Mouse (Mus musculus): ENCODE measurements around the gene Hmcn1.
A peak's percentile ranks its signal among the peaks of the same experiment; 100 is the strongest.

The Hmcn1 gene

DNA sequence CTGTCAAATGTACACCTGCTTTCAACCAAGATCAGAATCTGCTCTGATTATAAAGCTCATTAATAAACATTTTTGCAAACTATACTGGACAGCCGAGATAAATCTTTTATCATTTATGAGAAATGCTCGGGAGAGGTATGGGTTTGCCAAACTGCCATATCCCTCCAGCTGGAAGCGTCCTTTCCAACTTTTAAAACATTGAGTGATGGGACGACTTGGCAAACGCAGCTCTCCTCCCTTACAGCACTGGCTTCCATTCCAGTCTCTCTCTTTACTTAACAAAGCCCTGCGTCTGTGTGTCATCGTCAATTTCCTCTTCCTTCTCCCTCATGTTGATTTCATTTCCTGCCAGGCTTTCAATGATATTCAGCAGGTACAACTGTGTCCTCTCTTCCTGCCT, 114.8 kb downstream of the Hmcn1 start:
- no peak for DNase-seq (ENCODE audit: inconsistent age in 2 of 2, low spot score in 1 of 2)

DNA sequence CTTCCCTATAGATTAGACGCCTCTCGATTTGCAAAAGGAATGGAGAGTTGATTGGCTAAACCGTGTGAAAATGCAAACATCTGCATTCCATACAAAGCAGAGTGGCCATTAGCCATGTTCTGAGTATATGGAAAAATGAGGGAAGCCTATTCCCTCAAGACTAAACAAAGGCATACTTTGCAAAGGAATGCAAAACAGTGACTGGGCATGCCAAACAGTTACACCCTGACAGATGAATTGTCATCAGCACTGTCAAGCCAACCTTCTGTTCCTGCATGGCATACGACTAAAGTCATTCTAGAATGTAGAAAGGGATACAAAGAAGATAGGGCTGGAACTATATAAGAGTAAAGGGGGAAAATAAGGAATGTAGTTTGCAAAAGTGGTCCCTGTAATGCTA, 115.3 kb downstream of the Hmcn1 start:
- DNase-seq (ENCODE audit: inconsistent age in 2 of 2, low spot score in 1 of 2) = no peak

DNA sequence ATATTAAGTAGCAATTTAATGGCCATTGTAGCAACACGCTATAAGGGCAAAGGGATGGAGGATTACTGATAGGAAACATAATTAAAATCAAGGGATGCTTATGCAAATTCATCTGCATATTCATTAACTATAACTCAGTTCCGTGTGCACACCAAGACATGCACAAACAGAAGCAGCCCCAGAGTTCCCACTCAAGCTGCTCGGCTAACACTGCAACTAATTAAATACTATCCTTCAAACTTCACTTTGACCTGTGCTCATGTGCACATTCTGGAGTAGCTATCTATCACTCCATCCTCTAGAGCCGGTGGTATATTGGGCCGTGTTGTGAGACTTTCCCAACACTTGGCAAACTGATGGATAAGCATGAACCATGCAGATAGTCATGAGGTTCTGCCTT, 119.2 kb downstream of the Hmcn1 start:
- DNase-seq (ENCODE audit: inconsistent age in 2 of 2, low spot score in 1 of 2) = no peak

DNA sequence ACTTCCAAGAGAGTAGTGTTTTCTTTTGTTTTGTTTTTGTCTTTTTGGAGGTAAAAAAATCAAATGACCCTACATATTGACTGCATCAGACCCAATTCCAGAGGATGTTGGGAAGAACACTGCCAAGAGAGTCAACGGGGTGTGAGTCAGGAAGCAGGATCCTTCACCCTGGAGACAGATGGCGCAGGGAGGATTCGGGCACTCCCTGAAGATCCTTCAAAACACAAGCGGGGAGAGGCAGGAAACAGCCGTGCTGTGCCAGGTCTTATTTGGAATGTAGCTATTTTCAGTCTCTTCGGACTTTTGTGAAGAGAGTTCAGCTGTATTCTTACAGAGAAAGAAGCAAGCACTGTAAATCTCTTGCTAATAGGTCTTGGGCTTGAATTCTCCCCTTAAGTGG, 120.0 kb downstream of the Hmcn1 start:
- peak; percentile 43 to 66 for DNase-seq (ENCODE audit: inconsistent age in 2 of 2, low spot score in 1 of 2)

DNA sequence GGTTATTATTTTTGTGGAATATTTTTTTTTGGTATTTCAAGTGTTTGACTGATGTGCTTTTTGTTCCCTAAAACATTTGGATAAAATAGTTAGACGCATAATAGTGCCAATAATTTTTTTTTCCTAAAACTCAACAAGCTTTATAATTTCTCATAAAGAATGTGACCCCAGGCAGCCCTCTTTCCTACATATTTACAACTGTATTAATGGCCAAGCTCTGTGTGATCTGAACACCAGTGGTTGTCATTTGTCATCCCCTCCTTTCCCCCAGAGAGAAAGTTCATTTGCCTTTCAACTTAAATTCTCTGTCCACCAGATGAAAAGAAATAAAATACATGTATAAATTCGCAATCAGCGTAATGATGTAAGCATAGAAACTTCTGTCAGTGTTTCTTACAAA, 121.1 kb downstream of the Hmcn1 start:
- no peak for DNase-seq (ENCODE audit: inconsistent age in 2 of 2, low spot score in 1 of 2)

DNA sequence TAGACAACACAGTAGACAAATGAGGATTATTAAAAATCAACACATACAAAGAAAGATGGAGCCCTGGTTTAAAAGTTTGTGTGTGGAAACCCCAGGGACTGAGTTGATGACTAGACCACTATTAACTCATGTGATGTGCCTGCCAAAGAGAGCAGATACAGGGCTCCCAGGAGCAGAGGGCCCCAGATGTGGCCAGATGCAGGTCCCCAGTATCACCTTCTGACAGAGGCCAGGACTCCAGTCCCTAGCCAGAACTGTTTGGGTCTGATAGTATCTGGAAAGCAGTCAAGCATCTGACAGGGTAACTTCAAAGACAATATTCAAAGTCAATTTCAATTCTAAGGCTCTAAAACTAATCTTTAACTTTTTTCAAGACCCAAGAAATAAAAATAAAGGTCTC, 124.0 kb downstream of the Hmcn1 start:
- DNase-seq (ENCODE audit: inconsistent age in 2 of 2, low spot score in 1 of 2) = no peak

DNA sequence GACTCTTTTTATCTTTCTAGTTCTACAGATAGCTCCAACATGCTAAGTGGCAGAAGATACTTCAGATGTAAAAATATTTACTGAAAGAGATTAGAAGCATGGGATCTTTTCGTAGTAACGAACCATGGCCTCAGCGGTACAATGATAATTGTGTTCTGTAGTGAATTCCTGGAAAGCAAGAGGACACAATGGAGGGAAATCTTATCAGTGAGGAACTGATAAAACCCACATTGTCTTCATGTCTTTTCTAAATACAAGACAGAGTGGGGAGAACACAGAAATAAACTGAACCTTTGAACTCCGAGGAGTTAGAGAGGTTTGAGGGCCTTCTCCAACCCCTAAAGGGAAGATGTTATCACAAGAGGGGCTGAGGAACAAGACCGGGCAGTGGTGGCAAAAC, 126.6 kb downstream of the Hmcn1 start:
- no peak for DNase-seq (ENCODE audit: inconsistent age in 2 of 2, low spot score in 1 of 2)

DNA sequence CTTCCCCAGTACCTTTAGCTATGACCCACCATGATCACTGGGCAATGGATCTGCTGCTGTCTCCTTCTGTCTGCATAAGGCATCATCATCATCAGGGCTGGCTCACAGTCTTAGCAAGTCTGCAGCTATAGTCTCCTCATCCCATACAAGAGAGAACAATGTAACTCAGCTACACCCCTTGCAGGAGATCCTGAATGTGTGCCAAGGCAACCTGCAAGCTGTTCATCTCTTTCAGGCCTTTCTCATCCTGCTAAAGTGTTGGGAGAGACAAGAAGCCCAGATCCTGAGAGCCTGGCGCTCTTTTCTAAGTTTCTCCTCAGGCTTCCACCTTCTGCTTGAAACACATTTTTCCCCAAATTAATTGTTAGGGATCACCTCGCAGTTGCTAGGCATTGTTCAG, 135.5 kb downstream of the Hmcn1 start:
- DNase-seq (ENCODE audit: inconsistent age in 2 of 2, low spot score in 1 of 2) = no peak

DNA sequence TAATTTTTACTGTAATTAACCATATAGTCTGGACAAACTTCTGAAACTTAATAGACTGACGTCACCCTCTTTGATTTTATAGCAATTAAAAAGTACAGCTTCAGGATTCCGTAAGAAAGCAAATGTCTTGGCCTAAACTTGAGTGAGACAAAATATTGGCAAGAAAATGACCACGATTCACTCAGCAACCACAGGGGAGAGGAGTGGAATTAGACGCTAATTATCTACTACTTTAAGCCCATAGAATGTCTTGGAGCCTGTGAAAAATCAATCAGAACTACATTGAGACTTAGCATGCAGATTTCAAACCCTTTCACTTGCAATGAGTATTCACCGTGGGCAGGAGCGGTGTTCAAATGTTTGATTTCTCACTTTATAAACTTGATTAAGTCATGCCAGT, 159.8 kb downstream of the Hmcn1 start:
- DNase-seq (ENCODE audit: inconsistent age in 2 of 2, low spot score in 1 of 2) = no peak

DNA sequence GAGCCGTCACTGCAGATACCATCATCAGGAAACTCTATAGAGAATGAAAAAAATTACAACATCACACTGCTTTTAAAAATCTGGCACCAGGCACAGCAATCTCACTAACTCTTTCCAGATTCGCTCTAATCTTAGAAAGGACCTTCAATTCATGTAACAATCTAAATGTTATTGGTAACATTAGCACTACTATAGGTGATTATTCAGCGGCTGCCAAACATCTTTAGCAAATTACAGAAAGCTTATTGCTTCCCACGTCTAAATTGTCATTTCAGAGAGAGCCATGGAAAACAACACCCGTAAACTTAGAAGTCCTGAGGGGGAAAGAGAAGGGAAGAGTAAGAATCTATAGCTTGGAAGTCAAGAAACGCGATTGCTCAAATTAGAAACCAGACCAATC, 163.4 kb downstream of the Hmcn1 start:
- DNase-seq (ENCODE audit: inconsistent age in 2 of 2, low spot score in 1 of 2) = no peak

DNA sequence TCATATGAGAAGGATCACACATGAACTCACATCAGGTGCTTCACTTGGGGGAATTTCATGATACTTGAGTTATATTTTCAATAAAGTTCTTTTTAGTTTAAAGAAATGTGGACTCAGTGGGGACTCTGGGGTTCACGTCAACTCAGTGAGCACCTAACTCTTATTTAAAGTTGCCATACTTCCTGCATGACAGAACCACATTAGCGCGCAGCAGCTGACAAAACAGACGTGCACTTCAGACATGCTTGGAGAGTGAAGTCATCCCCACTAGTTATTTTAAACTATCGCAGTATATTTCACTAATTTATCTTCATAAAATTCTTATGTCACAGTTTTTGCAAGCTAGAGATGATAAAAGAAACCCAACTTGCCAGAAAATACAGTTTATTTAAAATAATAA, 166.1 kb downstream of the Hmcn1 start:
- DNase-seq (ENCODE audit: inconsistent age in 2 of 2, low spot score in 1 of 2) = no peak

DNA sequence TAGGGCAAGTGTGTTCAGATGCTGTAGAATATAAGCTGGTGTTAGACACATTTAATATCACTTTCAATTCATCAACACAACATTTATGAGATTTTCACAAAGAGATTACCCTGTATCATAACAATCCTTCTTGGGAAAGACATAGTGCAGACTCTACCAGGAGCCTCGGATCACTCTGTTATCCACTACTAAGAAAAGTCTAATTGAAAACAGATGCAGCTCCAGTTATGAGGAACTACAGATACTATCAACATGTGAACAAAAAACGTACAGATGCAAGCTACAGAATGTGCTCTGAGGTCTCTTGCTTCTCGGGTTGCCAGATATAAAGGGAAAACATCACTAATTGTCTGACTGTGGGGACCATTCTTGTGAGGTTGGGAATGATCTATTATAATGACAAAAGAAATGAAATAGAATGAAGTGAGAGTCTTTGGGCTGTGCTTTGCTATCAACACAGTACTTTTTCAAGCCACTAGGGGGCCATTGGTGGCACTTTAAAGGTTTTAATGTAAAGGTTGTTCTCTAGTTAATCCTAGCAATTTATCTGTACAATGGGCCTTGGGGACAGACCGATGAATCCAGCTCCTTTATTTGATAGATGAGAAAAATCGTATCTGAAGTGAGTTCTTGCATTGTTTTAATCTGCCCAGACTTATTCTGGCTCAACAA, 168.8 kb downstream of the Hmcn1 start:
- DNase-seq (ENCODE audit: inconsistent age in 2 of 2, low spot score in 1 of 2) = no peak

DNA sequence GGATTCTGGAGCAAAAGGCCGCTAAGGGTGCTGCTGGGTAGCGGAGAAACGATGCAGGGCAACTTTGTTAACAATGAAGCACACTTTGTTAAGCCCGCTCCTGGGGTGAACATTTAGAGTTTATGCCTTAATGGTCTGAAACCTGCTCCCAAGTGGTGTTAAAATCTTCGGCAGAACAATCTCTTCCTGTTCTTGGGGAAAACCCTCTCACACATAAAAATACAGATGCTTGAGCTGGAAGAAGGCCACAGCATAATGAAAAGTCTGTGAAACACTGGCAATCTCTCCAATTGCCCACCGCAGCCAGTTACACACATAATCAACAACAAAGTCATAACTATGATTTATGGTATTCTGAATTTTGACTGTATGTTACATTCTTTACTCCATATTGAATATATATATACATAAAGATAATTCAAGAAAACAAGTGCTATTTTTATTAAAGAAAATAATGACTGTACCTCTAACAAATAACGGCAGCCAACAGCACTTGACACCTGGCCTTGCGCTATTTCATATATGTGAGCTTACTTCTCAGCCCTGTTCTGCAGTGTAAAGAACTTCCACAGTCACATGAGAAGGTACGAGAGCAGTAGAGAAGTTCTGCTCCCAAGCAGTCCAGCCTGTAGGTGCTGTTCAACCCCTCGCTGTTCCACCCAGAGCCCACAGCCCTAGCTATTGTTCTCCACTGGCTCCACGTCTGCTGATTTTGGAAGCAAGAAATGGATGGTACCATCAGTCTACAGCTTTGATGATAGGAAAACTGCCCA, 177.0 kb downstream of the Hmcn1 start:
- no peak for DNase-seq (ENCODE audit: inconsistent age in 2 of 2, low spot score in 1 of 2)

DNA sequence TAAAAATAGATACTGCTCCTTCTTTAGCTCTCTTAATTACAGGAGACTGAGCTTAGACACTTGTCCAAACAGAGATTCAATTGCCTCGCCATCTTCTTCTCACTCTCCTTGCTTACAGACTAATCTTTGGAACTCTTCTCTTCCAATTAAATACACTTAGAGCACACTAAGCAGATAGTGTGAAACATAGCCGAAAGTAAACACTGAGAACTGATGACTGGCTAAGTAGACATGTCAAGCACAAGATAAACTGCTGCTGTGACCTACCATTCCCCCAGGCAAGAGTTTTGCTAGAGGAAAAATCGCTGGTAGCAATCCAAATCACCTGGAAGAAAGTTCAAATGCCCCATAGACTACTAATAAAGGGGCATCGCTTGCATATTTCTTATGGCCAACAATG, 178.3 kb downstream of the Hmcn1 start:
- DNase-seq (ENCODE audit: inconsistent age in 2 of 2, low spot score in 1 of 2) = no peak

DNA sequence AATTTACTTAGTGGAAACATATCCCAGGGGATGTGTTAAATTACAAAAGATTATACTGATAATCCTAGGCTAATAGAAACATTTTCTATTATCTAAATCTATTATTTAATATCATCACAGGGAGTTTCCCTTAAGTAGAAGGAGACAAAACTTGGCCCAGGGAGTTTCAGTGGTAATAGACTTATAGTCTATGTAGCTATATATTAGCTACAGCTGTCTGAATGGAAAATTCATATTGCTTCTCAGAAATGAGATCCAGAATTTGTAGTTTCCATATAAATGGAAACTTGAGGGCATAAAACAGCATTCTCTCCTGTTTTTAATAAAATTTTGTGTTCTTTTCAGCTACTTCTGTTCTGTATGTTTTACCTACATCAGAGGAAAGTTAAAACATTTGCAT, 179.9 kb downstream of the Hmcn1 start:
- no peak for DNase-seq (ENCODE audit: inconsistent age in 2 of 2, low spot score in 1 of 2)

DNA sequence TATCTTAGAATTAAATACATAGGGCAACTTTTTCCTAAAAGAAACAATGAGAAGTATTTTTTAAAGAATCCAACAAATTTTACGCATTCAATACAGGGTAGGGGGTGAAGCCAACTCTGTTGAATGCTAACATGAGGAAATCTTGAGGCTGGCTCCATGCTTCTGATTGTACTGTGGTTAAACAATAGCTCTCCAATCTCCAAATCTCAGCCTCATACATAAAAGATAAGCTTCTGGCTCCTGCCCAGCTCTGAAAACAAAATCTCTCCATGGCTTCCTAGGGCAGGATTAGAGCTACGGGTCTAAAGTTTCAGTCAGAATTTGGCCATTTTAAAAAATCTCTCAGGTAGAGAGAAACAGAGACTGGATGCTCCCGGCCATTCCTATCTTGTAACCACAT, 186.4 kb downstream of the Hmcn1 start:
- DNase-seq (ENCODE audit: inconsistent age in 2 of 2, low spot score in 1 of 2) = no peak

DNA sequence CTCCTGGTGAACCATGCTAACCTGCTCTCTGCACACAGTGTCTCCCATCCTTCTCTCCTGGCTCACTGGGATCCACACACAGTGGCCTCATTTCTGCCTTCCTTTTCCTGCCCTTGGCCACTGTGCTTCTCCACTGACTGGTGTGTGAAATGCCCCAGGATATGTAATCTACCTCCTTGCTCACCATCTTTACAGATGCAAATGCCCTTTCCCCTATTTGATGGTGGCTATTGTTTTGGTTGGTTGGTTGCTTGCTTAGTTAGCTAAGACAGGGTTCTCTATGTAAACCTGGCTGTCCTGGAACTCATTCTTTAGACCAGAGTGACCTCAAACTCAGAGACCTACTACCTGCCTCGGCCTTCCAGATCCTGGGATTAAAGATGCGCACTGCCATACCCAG, 187.8 kb downstream of the Hmcn1 start:
- DNase-seq (ENCODE audit: inconsistent age in 2 of 2, low spot score in 1 of 2) = no peak

DNA sequence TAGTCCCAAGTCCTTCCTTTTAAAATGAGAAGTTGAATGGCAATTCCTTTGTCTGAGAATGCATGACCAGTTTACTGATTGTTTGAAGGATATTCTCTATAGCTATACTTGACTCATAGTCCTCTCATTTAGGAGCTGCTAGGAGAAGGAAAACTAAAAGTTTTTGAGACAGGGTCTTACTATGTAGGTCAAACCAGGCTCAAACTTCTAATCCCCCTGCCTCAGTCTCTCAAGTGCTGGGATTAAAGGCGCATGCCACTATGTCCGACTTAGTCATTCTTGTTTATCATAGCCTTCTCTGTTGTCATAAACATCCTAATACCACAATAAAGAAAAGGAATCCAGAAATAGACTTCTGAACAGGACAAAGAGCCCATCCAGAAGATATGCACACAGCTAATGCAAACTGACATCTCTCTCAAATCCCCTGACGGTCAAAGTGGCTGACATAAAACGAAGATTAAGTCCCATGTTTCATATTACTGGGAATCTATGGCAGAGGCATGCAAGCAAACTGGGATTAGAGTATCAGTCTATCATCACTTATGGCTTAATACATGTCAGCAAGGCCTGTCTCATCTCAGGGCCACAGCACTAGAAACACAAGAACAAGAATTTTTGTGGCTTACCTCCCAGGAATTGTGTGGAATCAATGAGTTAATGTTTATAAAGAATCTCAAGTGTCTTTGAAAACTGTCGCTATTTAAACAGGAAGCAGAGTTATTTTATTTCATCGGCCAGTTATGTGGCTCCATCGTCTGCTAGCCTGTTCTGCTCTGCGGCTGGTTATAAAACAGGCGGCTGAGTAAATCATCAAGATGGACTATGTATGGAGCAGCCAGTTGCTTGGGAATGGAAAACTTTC, 188.8 kb downstream of the Hmcn1 start:
- DNase-seq (ENCODE audit: inconsistent age in 2 of 2, low spot score in 1 of 2) = no peak

DNA sequence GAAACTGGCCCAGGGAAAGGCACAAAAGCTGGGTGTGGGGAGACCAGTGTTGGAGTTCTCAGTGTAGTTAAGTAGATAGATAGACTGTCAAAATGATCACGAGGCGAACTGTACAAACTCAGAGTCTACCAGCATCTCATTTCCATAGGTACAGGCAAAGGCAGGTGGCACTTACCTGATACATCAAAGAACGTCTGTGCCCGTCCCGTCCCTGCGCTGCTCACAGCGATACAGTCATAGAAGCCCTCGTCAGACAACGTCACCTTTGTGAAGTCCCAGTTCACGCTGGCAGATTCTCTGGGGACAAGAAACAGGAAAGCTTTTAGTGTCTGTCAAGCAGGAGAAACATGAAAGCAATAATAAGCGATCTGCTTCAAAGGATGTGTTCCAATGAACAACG, 190.6 kb downstream of the Hmcn1 start:
- DNase-seq (ENCODE audit: inconsistent age in 2 of 2, low spot score in 1 of 2) = no peak

DNA sequence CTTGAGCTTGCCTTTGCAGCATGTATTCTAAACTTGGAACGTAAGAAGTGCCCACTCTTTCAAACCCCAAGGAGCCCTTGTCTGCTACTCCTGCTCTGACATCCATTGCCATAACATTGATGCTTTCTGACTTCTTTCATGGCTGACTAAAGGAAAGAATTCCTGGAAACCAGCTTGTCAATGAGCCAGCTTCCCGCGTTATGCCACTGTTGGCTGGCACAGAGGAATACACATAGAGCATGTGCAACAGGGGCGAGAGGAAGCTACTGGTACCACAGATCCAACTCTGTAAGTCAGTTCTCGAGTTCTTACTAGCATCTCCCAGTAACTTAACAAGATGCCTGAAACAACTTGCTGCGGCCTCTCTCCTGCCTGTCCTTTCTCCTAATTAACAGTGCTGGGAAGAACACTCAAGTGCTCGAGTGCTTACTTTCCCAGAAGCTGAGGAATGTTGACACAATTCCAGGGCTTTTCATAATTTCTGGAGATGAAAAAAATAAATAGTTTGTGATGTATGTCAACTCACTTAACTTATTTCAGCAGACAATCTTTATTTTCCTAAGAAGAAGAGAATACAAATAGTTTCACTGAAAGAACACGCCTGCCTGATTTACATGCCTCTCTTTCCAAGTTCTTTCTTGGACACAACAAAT, 192.5 kb downstream of the Hmcn1 start:
- no peak for DNase-seq (ENCODE audit: inconsistent age in 2 of 2, low spot score in 1 of 2)

DNA sequence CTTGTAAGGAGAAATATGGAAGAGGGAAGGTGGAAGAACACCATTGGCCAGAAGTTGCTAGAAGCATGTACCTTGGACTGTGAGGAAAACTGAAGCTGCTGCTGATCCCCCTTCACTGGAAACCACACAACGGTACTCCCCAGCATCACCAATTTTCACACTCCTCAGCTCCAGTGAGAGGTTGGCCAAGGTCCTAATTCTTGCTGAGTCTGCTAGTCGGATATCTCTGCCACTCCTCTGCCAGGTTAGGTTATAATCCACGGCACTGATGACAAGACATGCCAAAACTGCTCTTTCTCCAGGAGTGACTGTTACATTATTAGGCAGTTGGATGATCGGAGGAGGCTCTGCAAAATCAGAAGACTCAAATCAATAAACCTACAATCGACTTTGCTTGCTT, 194.6 kb downstream of the Hmcn1 start:
- no peak for DNase-seq (ENCODE audit: inconsistent age in 2 of 2, low spot score in 1 of 2)

DNA sequence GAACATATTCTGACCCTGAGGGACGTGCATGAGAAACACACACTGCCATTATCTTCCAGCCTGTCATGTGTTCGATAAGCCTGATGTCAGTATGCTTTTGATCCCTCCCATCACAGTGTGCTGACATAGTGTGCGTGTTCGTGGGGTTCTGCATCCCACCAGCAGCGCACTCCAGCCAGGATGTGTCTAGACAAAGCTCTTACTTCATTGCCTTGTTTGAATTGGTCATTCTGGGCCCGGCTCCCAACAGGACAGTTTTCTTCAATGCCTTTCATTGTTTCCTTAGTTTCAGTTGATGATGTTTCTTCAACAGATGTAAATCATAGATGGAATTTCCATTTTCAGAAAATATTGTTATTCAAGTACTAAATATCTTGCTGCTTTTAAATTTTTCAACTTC, 206.5 kb downstream of the Hmcn1 start:
- DNase-seq (ENCODE audit: inconsistent age in 2 of 2, low spot score in 1 of 2) = no peak
